Mouse (Mus musculus): ENCODE results near the gene Sec14l2.

DNA sequence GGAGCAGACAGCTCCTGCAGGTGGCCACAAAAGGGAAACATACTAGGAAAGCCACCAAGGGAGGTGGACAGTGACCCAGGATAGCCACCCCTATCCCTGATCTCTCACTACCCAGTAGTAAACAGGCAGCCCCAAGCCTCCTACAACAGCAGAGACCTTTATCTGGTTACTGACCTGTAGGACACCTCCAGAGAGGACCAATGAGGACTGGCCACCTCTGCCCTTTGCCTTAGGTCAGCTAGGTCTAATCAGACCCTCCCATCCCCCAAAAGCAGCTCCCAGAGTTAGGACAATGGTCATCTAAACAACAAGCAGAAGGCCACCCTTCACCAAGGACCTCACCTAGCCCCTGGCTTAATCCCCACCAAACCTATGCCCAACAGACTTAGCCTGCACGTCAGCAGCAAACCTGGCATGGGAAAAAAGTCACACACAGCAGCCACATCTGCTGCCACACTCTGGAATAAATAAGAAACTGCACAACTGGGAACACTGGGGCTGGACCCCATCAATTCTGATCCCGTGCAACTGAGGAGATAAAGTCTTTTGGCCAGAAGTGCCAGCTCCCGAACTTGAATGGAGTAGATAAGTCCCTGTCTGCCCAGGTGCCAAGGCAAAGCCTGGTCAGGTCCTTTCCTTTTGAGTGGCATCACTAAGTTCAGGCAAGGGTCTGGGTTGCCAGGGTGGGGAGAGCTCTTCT is 5.7 kb downstream of the Sec14l2 start:
- TF ChIP-seq CTCF (IDR thresholded peaks at IDR 0.05; ENCODE audit: control insufficient read depth, insufficient read depth, low read length) (no peak), POLR2A (IDR thresholded peaks at IDR 0.05; ENCODE audit: borderline replicate concordance, control insufficient read depth, low read depth, low read length) (no peak)
